Mouse (Mus musculus) stomach, embryonic 14.5 days (tissue): Measurements from ENCODE around the gene Ripor1. TPM values are rescaled to one million over a fixed set of nuclear protein-coding genes. Genes with fewer than 3 reads are reported as not detected.

Experiments
- ATAC-seq: fragments of 200-750 bp; cut with Nextera tagmentation; 2 replicates; pipeline ENCODE4 v1.8.0; 2017; ENCODE audit warnings: low read depth, moderate TSS enrichment; ENCODE audit not compliant: insufficient number of reproducible peaks, insufficient read depth, low FRiP score
- H3K27ac ChIP-seq: fragments of 300-500 bp; sonication (generic); 2 replicates; pipeline ENCODE4 v1.5.1; 2014; ENCODE audit warnings: mild to moderate bottlenecking, low read length, moderate library complexity, mixed read lengths
- H3K27me3 ChIP-seq: fragments of 300-500 bp; sonication (generic); 2 replicates; pipeline ENCODE4 v1.6.1; 2014; ENCODE audit warnings: low read length, control low read depth, mixed read lengths; ENCODE audit not compliant: control insufficient read depth, insufficient read depth
- H3K36me3 ChIP-seq: fragments of 300-500 bp; sonication (generic); 2 replicates; pipeline ENCODE4 v1.6.1; 2014; ENCODE audit warnings: mild to moderate bottlenecking, control low read depth, low read length, moderate library complexity, mixed read lengths; ENCODE audit not compliant: control insufficient read depth, insufficient read depth
- H3K4me1 ChIP-seq: fragments of 300-500 bp; sonication (generic); 2 replicates; pipeline ENCODE4 v1.6.1; 2014; ENCODE audit warnings: low read length, control low read depth, mixed read lengths; ENCODE audit not compliant: control insufficient read depth, insufficient read depth
- H3K4me2 ChIP-seq: fragments of 300-500 bp; sonication (generic); replicated peaks from 2 replicates; pipeline ENCODE4 v1.6.1; 2014; ENCODE audit warnings: low read depth, low read length, control low read depth
- H3K4me3 ChIP-seq: fragments of 300-500 bp; sonication (generic); 2 replicates; pipeline ENCODE4 v1.5.1; 2014; ENCODE audit warnings: low read depth, low read length, control low read depth
- H3K9ac ChIP-seq: fragments of 300-500 bp; sonication (generic); replicated peaks from 2 replicates; pipeline ENCODE4 v1.6.1; 2014; ENCODE audit warnings: low read depth, mild to moderate bottlenecking, control low read depth, low read length, moderate library complexity, mixed read lengths
- H3K9me3 ChIP-seq: fragments of 300-500 bp; sonication (generic); 2 replicates; pipeline ENCODE4 v1.6.1; 2016; ENCODE audit warnings: low read depth, low read length, control low read depth; ENCODE audit not compliant: control insufficient read depth
- WGBS: fragments of 180-500 bp; shearing (Covaris S2); extraction: QIAGEN DNeasy Blood & Tissue Kit; methylation state at CpG from one replicate; pipeline ENCODE4 v1.1.7; 2014; 5-methylcytosine and 5-hydroxymethylcytosine counted together
- polyA plus RNA-seq: library from polyadenylated mRNA; unstranded; fragments of >200 nt; fragmentation: Nextera tagmentation; extraction: Ambion mirVana; gene quantifications from 2 replicates; pipeline ENCODE4 v1.2.1, GENCODE M21; 2014

Gene Ripor1
- polyA plus RNA-seq, 1 experiment from 2014 or later = 20.8 TPM

DNA sequence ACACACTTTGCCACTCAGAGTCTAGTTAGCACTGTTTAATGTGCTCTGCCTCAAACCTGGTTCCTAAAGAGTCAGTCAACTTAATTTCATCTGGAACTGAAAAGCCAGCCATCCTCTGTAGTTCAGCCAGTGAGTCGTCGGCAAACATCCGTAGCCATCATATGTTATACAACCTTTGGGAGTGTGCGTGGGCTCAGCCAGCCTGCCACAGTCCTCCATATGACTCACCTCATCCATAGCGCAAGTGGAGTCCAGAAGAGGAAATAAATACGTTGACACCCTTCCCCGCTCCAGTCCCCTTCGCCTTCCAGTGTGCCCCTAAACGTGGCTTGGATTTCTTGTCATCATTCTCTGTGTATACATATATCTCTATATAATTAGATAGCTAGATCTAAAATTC lies 33.2 kb upstream of the Ripor1 start:
- Histone ChIP-seq H3K27me3 (no peaks in the 10 kb centered on the region), H3K9ac (no peak overlapping the region), H3K27ac (no peak overlapping the region), H3K36me3 (no peaks in the 10 kb centered on the region), H3K4me2 (no peak overlapping the region), H3K4me3 (no peak overlapping the region), H3K4me1 (peaks cover 2% of the 10 kb centered on the region; the same call in 1 of the 2 replicates), H3K9me3 (no peaks in the 10 kb centered on the region)
- 92% methylated on average over 9 of the region's 9 CpGs for WGBS
- ATAC-seq = no peak

DNA sequence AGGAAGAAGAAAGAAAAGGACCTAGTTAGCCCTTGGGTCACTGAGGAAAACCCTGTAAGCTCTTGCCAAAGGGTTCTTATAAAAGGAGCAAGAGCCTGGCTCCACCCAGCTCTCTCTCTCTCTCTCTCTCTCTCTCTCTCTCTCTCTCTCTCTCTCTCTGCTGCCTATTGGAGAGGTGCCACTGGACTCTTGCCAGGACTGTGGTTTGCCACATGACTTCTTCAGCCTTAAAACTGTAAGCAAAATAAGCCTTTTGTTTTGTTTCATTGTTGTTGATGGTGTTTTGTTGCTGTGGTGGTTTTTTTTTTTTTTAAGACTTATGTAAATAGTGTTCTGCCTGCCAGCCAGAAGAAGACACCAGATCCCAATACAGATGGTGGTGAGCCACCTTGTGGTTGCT lies 31.6 kb upstream of the Ripor1 start:
- no peaks in the 10 kb centered on the region for H3K36me3 ChIP-seq
- H3K9ac ChIP-seq = no peak overlapping the region
- H3K27ac ChIP-seq = no peak overlapping the region
- no peak overlapping the region for H3K4me2 ChIP-seq
- no peaks in the 10 kb centered on the region for H3K27me3 ChIP-seq
- H3K4me1 ChIP-seq = no peaks in the 10 kb centered on the region
- no peak for ATAC-seq
- no peaks in the 10 kb centered on the region for H3K9me3 ChIP-seq
- no peak overlapping the region for H3K4me3 ChIP-seq

DNA sequence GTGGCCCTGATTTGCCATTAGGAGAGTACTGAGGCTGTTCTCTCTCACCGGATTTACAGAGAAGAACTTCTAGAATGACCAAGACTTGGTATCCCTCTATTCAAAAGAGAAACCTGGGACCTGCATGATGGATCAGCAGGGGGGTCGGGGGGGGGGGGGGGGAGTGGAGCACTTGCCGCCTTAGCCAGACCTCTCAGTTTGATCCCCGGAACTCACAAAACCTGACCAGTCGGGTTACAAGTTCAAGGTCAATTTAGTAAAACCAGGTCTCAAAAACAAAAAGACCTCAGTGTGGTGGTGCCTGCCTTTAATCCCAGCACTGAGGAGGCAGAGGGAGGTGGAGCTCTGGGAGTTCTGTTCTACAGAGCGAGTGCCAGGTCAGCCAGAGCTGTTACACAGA lies 30.3 kb upstream of the Ripor1 start:
- Histone ChIP-seq H3K27me3 (no peaks in the 10 kb centered on the region), H3K4me2 (no peak overlapping the region), H3K9me3 (no peaks in the 10 kb centered on the region), H3K9ac (no peak overlapping the region), H3K36me3 (no peaks in the 10 kb centered on the region), H3K4me3 (no peak overlapping the region), H3K4me1 (no peaks in the 10 kb centered on the region), H3K27ac (no peak overlapping the region)
- 43% methylated on average over 6 of the region's 6 CpGs for WGBS
- ATAC-seq = no peak

DNA sequence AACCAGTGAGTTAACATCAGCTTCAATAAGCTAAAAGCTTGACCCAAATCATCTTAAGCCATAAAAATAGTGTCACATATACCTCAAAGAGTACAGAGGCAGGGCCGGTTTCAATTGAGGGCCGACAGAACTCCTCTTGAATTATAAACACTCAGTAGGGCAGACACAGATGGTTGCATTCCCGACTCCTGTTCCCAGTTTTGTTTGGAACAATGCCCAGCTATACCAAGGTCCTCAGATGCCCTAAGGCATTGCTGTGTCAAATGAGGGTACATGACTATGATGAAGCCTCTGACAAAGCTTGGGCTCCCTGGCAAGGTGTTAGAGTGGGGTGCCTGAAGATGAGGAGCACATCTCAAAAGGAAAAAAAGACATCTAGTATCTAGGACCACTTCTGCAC lies 29.5 kb upstream of the Ripor1 start:
- WGBS = 58% methylated on average over 3 of the region's 3 CpGs
- H3K27me3 ChIP-seq = no peaks in the 10 kb centered on the region
- no peaks in the 10 kb centered on the region for H3K36me3 ChIP-seq
- no peak overlapping the region for H3K4me2 ChIP-seq
- no peak overlapping the region for H3K27ac ChIP-seq
- no peak overlapping the region for H3K4me3 ChIP-seq
- ATAC-seq = no peak
- H3K4me1 ChIP-seq = no peaks in the 10 kb centered on the region
- H3K9ac ChIP-seq = no peak overlapping the region
- H3K9me3 ChIP-seq = no peaks in the 10 kb centered on the region

DNA sequence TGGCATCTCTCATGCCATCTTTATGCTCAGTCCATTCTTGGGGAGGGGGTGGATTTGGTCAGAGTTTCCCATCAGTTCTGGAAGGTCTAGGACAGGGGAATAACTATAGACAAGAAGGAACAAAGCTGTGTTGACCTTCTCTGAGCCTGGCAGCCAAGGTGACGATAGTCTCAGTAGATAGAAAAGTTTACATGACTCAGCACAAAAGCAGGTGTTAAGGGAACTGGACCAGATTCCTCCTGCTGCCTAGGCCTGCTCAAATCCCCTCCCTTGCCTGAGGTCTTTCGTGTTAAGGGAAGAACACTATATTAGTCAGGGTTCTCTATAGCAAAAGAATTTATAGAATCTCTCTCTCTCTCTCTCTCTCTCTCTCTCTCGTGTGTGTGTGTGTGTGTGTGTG lies 25.3 kb upstream of the Ripor1 start:
- no peaks in the 10 kb centered on the region for H3K4me1 ChIP-seq

DNA sequence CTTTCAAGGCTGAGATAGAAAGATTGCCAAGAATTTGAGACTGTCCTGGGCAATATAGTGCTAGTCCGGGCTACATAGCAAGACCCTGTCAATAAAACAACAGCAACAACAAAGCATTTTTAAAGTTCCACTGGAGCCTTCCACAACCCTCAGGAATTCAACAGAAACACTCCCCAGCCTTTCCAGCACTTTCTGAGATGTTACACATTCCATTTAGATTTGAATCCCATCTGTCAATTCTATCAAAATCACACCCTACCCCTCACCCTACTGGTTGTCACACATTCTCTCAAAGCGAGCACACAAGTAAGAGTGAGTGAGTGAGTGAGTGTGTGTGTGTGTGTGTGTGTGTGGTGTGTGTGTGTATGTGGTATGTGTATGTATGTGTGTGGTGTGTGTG lies 12.6 kb upstream of the Ripor1 start:
- ATAC-seq = no peak
- H3K36me3 ChIP-seq = no peaks in the 10 kb centered on the region
- WGBS = 67% methylated on average over 2 of the region's 2 CpGs
- H3K27me3 ChIP-seq = no peaks in the 10 kb centered on the region
- H3K9ac ChIP-seq = no peak overlapping the region
- H3K4me2 ChIP-seq = no peak overlapping the region
- no peak overlapping the region for H3K27ac ChIP-seq
- no peak overlapping the region for H3K4me3 ChIP-seq
- H3K4me1 ChIP-seq = peaks cover 6% of the 10 kb centered on the region; the same call in 1 of the 2 replicates
- no peaks in the 10 kb centered on the region for H3K9me3 ChIP-seq

More for the DNA sequence above, 25.3 kb upstream of the Ripor1 start:
- Histone ChIP-seq H3K27ac (no peak overlapping the region), H3K9ac (no peak overlapping the region), H3K9me3 (no peaks in the 10 kb centered on the region), H3K27me3 (no peaks in the 10 kb centered on the region), H3K36me3 (no peaks in the 10 kb centered on the region), H3K4me3 (no peak overlapping the region), H3K4me2 (no peak overlapping the region)
- 50% methylated on average over 3 of the region's 3 CpGs for WGBS
- no peak for ATAC-seq

DNA sequence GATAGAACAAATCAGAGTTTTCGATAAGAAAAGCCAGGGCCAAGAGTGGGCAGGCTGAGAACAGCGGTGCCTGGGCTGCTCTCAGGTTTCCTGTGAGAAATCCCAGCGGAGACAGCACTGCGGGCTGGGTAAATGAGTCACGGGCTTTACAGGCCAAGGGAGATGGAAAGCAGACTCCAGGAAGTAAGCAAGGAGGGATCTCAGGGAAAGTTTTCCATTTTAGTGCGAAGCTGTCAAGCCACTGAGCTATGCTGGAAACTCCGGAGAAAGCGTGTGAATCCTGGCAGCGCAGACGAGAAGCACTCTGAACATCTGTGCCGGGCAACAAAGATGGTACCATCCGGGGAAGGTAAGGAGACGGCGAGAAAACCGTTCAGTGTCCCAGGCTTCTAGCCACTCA lies 11.2 kb upstream of the Ripor1 start:
- no peaks in the 10 kb centered on the region for H3K36me3 ChIP-seq
- peak overlapping the region; percentile 37 for H3K4me2 ChIP-seq
- H3K4me3 ChIP-seq = peak overlapping the region; percentile 22
- peak overlapping the region; percentile 25; the same call in 1 of the 2 replicates for H3K9ac ChIP-seq
- 7% methylated on average over 15 of the region's 15 CpGs for WGBS
- peak overlapping the region; percentile 90 for H3K27ac ChIP-seq
- peak; percentile 76 for ATAC-seq
- H3K27me3 ChIP-seq = no peaks in the 10 kb centered on the region
- peaks cover 6% of the 10 kb centered on the region; the same call in 1 of the 2 replicates for H3K4me1 ChIP-seq
- no peaks in the 10 kb centered on the region for H3K9me3 ChIP-seq

DNA sequence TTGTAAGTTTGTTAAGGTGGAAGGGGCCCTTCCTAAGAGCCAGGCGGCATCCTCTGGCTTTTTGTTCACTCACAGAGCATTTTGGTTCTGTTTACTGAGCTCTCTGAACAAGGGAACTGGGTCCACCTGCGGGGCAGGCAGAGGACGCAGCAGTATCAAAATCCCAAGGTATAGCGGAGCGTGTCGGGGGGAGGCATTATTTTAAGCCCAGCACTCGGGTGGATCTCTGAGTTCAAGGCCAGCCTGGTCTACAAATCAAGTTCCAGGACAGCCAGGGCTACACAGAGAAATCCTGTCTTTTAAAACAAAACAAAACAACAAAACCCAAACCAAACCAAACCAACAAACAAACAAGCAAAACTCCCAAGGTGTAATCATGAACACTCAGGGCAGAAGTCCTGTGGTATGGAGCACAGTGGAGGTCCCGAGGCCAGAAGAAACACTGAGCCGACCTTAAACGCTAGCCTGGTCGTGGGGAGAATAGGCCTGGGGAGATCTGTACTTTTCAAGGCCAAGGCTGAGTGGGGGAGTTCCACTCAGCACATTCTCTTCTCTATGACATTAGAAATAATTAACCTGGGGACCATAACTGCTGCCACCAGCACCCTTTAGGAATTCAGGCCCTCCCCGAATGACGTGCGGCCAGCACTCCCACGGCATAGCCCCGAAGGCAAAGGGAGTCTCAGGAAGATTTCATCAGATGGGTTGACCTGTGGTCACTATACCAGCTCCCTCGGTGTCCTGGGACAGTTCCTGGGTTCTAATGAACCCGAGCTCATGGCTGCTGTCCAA lies 10.4 kb upstream of the Ripor1 start:
- H3K4me3 ChIP-seq = peak overlapping the region; percentile 22
- peaks cover 6% of the 10 kb centered on the region; the same call in 1 of the 2 replicates for H3K4me1 ChIP-seq
- no peaks in the 10 kb centered on the region for H3K9me3 ChIP-seq
- H3K27me3 ChIP-seq = no peaks in the 10 kb centered on the region
- no peak for ATAC-seq
- H3K27ac ChIP-seq = peak overlapping the region; percentile 90
- peak overlapping the region; percentile 25; the same call in 1 of the 2 replicates for H3K9ac ChIP-seq
- 65% methylated on average over 18 of the region's 18 CpGs for WGBS
- peak overlapping the region; percentile 37 for H3K4me2 ChIP-seq
- H3K36me3 ChIP-seq = no peaks in the 10 kb centered on the region
